8 mouse cellular contexts compared by ENCODE assay signal in the genomic region with DNA sequence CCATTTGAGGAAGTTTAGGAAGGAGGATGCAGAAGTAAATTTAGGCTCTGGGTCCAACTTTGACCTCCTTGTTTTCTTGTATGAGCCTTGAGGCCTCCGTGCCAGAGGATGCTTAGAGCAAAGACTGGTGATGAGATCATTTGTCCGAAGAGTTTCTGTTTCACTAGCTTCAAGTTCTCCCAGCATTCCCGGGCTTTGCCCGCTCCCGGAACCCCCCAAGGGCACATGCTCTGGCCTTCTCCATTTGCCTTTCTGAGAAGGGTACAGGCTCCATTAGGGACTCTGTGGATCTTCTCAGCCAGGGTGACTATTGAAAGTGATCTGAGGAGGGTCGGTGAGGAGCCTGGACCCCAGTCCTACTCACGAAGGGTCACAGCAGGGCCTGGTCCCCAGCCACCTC. TPM values are rescaled to one million over a fixed set of nuclear protein-coding genes. Genes with fewer than 3 reads are reported as not detected.
DNase-seq lines count a peak whose midpoint lies in the region; ATAC-seq lines count a peak whose summit lies in the region.
"Had no signal": no experiment of that assay in that cellular context is flagged by ENCODE, and none has a peak within 500 bp of the region (broad histone marks: within the 10 kb centered on the region; RNA-seq: fewer than 3 reads in every experiment).

No protein-coding gene starts in this region.

- H3K4me1 ChIP-seq in lung, embryonic 15.5 days = peaks cover 37% of the 10 kb centered on the region
- H3K4me1 ChIP-seq in heart, embryonic 14.5 days (ENCODE audit: control insufficient read depth in 2 of 2, insufficient read depth in 2 of 2, low read length in 2 of 2) = peaks cover 26 to 36% of the 10 kb centered on the region in 2 experiments
- H3K4me1 ChIP-seq in intestine, embryonic 16.5 days (ENCODE audit: control insufficient read depth, insufficient read depth, low read length) = peaks cover 12% of the 10 kb centered on the region; the same call in 1 of the 2 replicates
- H3K4me1 ChIP-seq in neural tube, embryonic 15.5 days = 0 out of 2 replicates have a peak, but pooled peaks cover 9% of the 10 kb centered on the region

- peak overlapping the region; percentile 51 for H3K4me3 ChIP-seq in lung, embryonic 15.5 days
- H3K4me3 ChIP-seq in heart, embryonic 14.5 days (ENCODE audit: control insufficient read depth in 1 of 2, insufficient read depth in 1 of 2, low read depth in 1 of 2, low read length in 2 of 2) = peak overlapping the region; percentile 51 to 58
- H3K4me3 ChIP-seq in intestine, embryonic 16.5 days (ENCODE audit: low read length) = peak overlapping the region; percentile 48
- H3K4me3 ChIP-seq in neural tube, embryonic 15.5 days (replicated peaks) = peak overlapping the region; percentile 26

- H3K4me2 ChIP-seq in lung, embryonic 15.5 days = peak overlapping the region; percentile 52
- H3K4me2 ChIP-seq in heart, embryonic 14.5 days (ENCODE audit: low read length) = peak overlapping the region; percentile 58
- H3K4me2 ChIP-seq in intestine, embryonic 16.5 days (ENCODE audit: low read depth, low read length) = peak overlapping the region; percentile 46
- H3K4me2 ChIP-seq in neural tube, embryonic 15.5 days = peak overlapping the region; percentile 22

- WGBS in lung, embryonic 15.5 days = 74% methylated on average over 7 of the region's 7 CpGs
- 67% methylated on average over 7 of the region's 7 CpGs for WGBS in heart, embryonic 14.5 days
- 88% methylated on average over 7 of the region's 7 CpGs for WGBS in intestine, embryonic 16.5 days
- 91% methylated on average over 7 of the region's 7 CpGs for WGBS in neural tube, embryonic 15.5 days

- no peaks in the 10 kb centered on the region for H3K9me3 ChIP-seq in lung, embryonic 15.5 days
- H3K9me3 ChIP-seq in heart, embryonic 14.5 days (ENCODE audit: control insufficient read depth, low read length) = no peaks in the 10 kb centered on the region
- H3K9me3 ChIP-seq in intestine, embryonic 16.5 days (ENCODE audit: control insufficient read depth, low read length) = no peaks in the 10 kb centered on the region
- no peaks in the 10 kb centered on the region for H3K9me3 ChIP-seq in neural tube, embryonic 15.5 days (replicated peaks)

- H3K9ac ChIP-seq in lung, embryonic 15.5 days = peak overlapping the region; percentile 54; the same call in 1 of the 2 replicates
- peak overlapping the region; percentile 75 for H3K9ac ChIP-seq in heart, embryonic 14.5 days (ENCODE audit: low read length)
- peak overlapping the region; percentile 67 for H3K9ac ChIP-seq in intestine, embryonic 16.5 days (ENCODE audit: low read depth, low read length)
- H3K9ac ChIP-seq in neural tube, embryonic 15.5 days (replicated peaks) = no peak overlapping the region

- H3K36me3 ChIP-seq in lung, embryonic 15.5 days = no peaks in the 10 kb centered on the region
- peaks cover 22% of the 10 kb centered on the region; the same call in 1 of the 2 replicates for H3K36me3 ChIP-seq in heart, embryonic 14.5 days (ENCODE audit: control insufficient read depth, insufficient read depth, low read length)
- H3K36me3 ChIP-seq in intestine, embryonic 16.5 days (ENCODE audit: control insufficient read depth, insufficient read depth, low read length) = no peaks in the 10 kb centered on the region
- H3K36me3 ChIP-seq in neural tube, embryonic 15.5 days = no peaks in the 10 kb centered on the region

- H3K27me3 ChIP-seq in lung, embryonic 15.5 days = no peaks in the 10 kb centered on the region
- no peaks in the 10 kb centered on the region for H3K27me3 ChIP-seq in heart, embryonic 14.5 days (ENCODE audit: control insufficient read depth, insufficient read depth, low read length)
- no peaks in the 10 kb centered on the region for H3K27me3 ChIP-seq in intestine, embryonic 16.5 days (replicated peaks; ENCODE audit: control insufficient read depth, insufficient read depth, low read length)
- no peaks in the 10 kb centered on the region for H3K27me3 ChIP-seq in neural tube, embryonic 15.5 days (replicated peaks)

- DNase-seq in lung, adult 18-20 months = no peak
- no peak for DNase-seq in cerebellum, postnatal 10 days
- DNase-seq in gastrocnemius, adult 18-20 months (ENCODE audit: low spot score) = no peak
- DNase-seq: cerebellum, postnatal 36 days had no signal

- peak overlapping the region; percentile 89 for H3K27ac ChIP-seq in lung, embryonic 15.5 days
- H3K27ac ChIP-seq in heart, embryonic 14.5 days (replicated peaks in 1 of 2; ENCODE audit: control insufficient read depth in 1 of 2, insufficient read depth in 1 of 2, low read depth in 2 of 2, low read length in 2 of 2) = peak overlapping the region; percentile 80 to 90
- peak overlapping the region; percentile 79; the same call in 1 of the 2 replicates for H3K27ac ChIP-seq in intestine, embryonic 16.5 days (ENCODE audit: low read length)
- no peak overlapping the region for H3K27ac ChIP-seq in neural tube, embryonic 15.5 days (replicated peaks)

- ATAC-seq in lung, embryonic 15.5 days (ENCODE audit: borderline replicate concordance, extremely low read depth, low FRiP score, low TSS enrichment) = no peak
- no peak for ATAC-seq in heart, embryonic 14.5 days (ENCODE audit: insufficient number of reproducible peaks, insufficient read depth, low FRiP score, low read depth)
- no peak for ATAC-seq in intestine, embryonic 16.5 days
- no peak for ATAC-seq in neural tube, embryonic 15.5 days (ENCODE audit: low FRiP score)

RNA-seq across cellular contexts. Expression of a gene that starts 1.0 kb away (rescaled TPM):
- 102 and 107 TPM in 2 replicates for polyA plus RNA-seq in lung, embryonic 15.5 days (2015; fragmentation: Nextera tagmentation; extraction: Ambion mirVana)
- 146 and 148 TPM in 2 replicates for polyA plus RNA-seq in heart, embryonic 14.5 days (2014; fragmentation: Nextera tagmentation; extraction: Ambion mirVana)
- 66.8 and 70.3 TPM in 2 replicates for polyA plus RNA-seq in intestine, embryonic 16.5 days (2015; fragmentation: Nextera tagmentation; extraction: Ambion mirVana)
- 29.6 and 40.5 TPM in 2 replicates for polyA plus RNA-seq in neural tube, embryonic 15.5 days (2015; fragmentation: Nextera tagmentation; extraction: Ambion mirVana)
- total RNA-seq in gastrocnemius, adult 18-20 months (2021) = 10 to 100 TPM; 21.1 to 34.1 TPM

RNA-seq across cellular contexts. Expression of a gene that starts 25.8 kb away (rescaled TPM):
- 53.6 and 60.6 TPM in 2 replicates for polyA plus RNA-seq in lung, embryonic 15.5 days (2015; fragmentation: Nextera tagmentation; extraction: Ambion mirVana)
- polyA plus RNA-seq in heart, embryonic 14.5 days (2014; fragmentation: Nextera tagmentation; extraction: Ambion mirVana) = 336 and 355 TPM in 2 replicates
- 15.3 and 18.6 TPM in 2 replicates for polyA plus RNA-seq in intestine, embryonic 16.5 days (2015; fragmentation: Nextera tagmentation; extraction: Ambion mirVana)
- polyA plus RNA-seq in neural tube, embryonic 15.5 days (2015; fragmentation: Nextera tagmentation; extraction: Ambion mirVana) = 88.5 and 103 TPM in 2 replicates
- 1,000 to 10,000 TPM; 1,543 to 1,586 TPM for total RNA-seq in gastrocnemius, adult 18-20 months (2021)

RNA-seq across cellular contexts. Expression of a gene that starts 47.9 kb away (rescaled TPM):
- 25.0 and 26.2 TPM in 2 replicates for polyA plus RNA-seq in lung, embryonic 15.5 days (2015; fragmentation: Nextera tagmentation; extraction: Ambion mirVana)
- 11.0 and 12.2 TPM in 2 replicates for polyA plus RNA-seq in heart, embryonic 14.5 days (2014; fragmentation: Nextera tagmentation; extraction: Ambion mirVana)
- 12.3 and 15.2 TPM in 2 replicates for polyA plus RNA-seq in intestine, embryonic 16.5 days (2015; fragmentation: Nextera tagmentation; extraction: Ambion mirVana)
- 13.5 and 14.4 TPM in 2 replicates for polyA plus RNA-seq in neural tube, embryonic 15.5 days (2015; fragmentation: Nextera tagmentation; extraction: Ambion mirVana)
- total RNA-seq in gastrocnemius, adult 18-20 months (2021) = 10 to 100 TPM; 47.0 to 52.2 TPM

RNA-seq across cellular contexts. Expression of a gene that starts 56.6 kb away (rescaled TPM):
- 27.9 and 28.6 TPM in 2 replicates for polyA plus RNA-seq in lung, embryonic 15.5 days (2015; fragmentation: Nextera tagmentation; extraction: Ambion mirVana)
- polyA plus RNA-seq in heart, embryonic 14.5 days (2014; fragmentation: Nextera tagmentation; extraction: Ambion mirVana) = 12.1 and 12.2 TPM in 2 replicates
- 29.8 and 32.0 TPM in 2 replicates for polyA plus RNA-seq in intestine, embryonic 16.5 days (2015; fragmentation: Nextera tagmentation; extraction: Ambion mirVana)
- 19.3 and 20.6 TPM in 2 replicates for polyA plus RNA-seq in neural tube, embryonic 15.5 days (2015; fragmentation: Nextera tagmentation; extraction: Ambion mirVana)
- total RNA-seq in gastrocnemius, adult 18-20 months (2021) = 1 to 10 TPM; 4.8 to 5.4 TPM
